In the genomic region with DNA sequence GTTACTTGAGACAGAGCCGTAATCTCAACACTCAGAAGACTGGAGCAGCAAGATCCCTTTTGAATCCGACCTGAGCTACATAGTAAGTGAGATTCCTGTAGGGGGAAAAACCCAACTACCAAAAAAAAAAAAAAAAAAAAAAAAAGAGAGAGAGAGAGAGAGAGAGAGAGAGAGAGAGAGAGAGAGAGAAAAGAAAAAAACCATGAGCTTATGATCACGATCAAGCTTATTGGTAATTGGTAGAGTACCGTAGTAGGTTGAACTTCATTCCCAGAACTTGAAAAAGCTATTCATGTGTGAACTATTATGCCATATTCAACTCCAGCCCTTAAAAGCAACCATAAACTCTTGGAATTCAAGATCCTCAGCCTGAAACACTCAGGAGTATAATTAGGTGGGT, we compare ENCODE assay signal across 8 mouse cellular contexts. TPM values are rescaled to one million over a fixed set of nuclear protein-coding genes. Genes with fewer than 3 reads are reported as not detected.
A peak's percentile ranks its signal among the peaks of the same experiment; 100 is the strongest.
DNase-seq lines count a peak whose midpoint lies in the region; ATAC-seq and TF ChIP-seq lines count a peak whose summit lies in the region.

No protein-coding gene starts in this region.

- peak overlapping the region; percentile 96 for H3K27ac ChIP-seq in heart, adult 2 months
- no peak overlapping the region for H3K27ac ChIP-seq in neural tube, embryonic 11.5 days (ENCODE audit: low read depth, low read length)
- no peak overlapping the region for H3K27ac ChIP-seq in limb, embryonic 11.5 days (replicated peaks; ENCODE audit: low read depth, low read length)
- peak overlapping the region; percentile 97 for H3K27ac ChIP-seq in stomach, embryonic 14.5 days (ENCODE audit: low read length)

- no peak for DNase-seq in heart, adult 2 months
- no peak for DNase-seq in heart, adult 9 months (ENCODE audit: low spot score in 2 of 2)
- no peak for DNase-seq in neural tube, embryonic 11.5 days (ENCODE audit: low spot score)
- no peak for DNase-seq in neural tube, embryonic 10.5 days (ENCODE audit: extremely low spot score, low spot score)
- no peak for DNase-seq in limb, embryonic 11.5 days (ENCODE audit: low spot score)
- DNase-seq in gastrocnemius, adult 8-10 months (ENCODE audit: low spot score in 2 of 2) = no peak

- TF ChIP-seq POLR2A in heart, adult 2 months (IDR thresholded peaks at IDR 0.05; ENCODE audit: insufficient read depth, low read depth, low read length) = no peak

- no peaks in the 10 kb centered on the region for H3K9me3 ChIP-seq in neural tube, embryonic 11.5 days (ENCODE audit: control insufficient read depth, low read length)
- no peaks in the 10 kb centered on the region; the same call in 1 of the 2 replicates for H3K9me3 ChIP-seq in limb, embryonic 11.5 days (ENCODE audit: control insufficient read depth, low read length)
- no peaks in the 10 kb centered on the region for H3K9me3 ChIP-seq in stomach, embryonic 14.5 days (ENCODE audit: control insufficient read depth, low read depth, low read length)

- 30% methylated on average over 4 of the region's 4 CpGs for WGBS in heart, adult 2 months
- WGBS in neural tube, embryonic 11.5 days = 59% methylated on average over 4 of the region's 4 CpGs
- WGBS in limb, embryonic 11.5 days = 66% methylated on average over 4 of the region's 4 CpGs
- 55% methylated on average over 4 of the region's 4 CpGs for WGBS in stomach, embryonic 14.5 days

- H3K4me1 ChIP-seq in heart, adult 2 months (ENCODE audit: control insufficient read depth, insufficient read depth, low read length) = peaks cover 34% of the 10 kb centered on the region
- H3K4me1 ChIP-seq in neural tube, embryonic 11.5 days (ENCODE audit: control insufficient read depth, insufficient read depth, low read length) = peaks cover 12% of the 10 kb centered on the region; the same call in 1 of the 2 replicates
- H3K4me1 ChIP-seq in limb, embryonic 11.5 days (ENCODE audit: control insufficient read depth, insufficient read depth, low read length) = peaks cover 42% of the 10 kb centered on the region
- peaks cover 52% of the 10 kb centered on the region for H3K4me1 ChIP-seq in stomach, embryonic 14.5 days (ENCODE audit: control insufficient read depth, insufficient read depth, low read length)

- no peak for TF ChIP-seq CTCF in heart, adult 2 months (IDR thresholded peaks at IDR 0.05)

- peak overlapping the region; percentile 91 for H3K4me3 ChIP-seq in heart, adult 2 months
- no peak overlapping the region for H3K4me3 ChIP-seq in neural tube, embryonic 11.5 days (ENCODE audit: low read depth, low read length)
- H3K4me3 ChIP-seq in limb, embryonic 11.5 days (ENCODE audit: low read depth, low read length) = peak overlapping the region; percentile 49; the same call in 1 of the 2 replicates
- peak overlapping the region; percentile 80 for H3K4me3 ChIP-seq in stomach, embryonic 14.5 days (ENCODE audit: low read depth, low read length)

- peaks cover 5% of the 10 kb centered on the region; the same call in 1 of the 2 replicates for H3K79me2 ChIP-seq in heart, adult 2 months (replicated peaks; ENCODE audit: control insufficient read depth, insufficient read depth, low read length)

- H3K9ac ChIP-seq in heart, adult 2 months (ENCODE audit: low read depth, low read length) = peak overlapping the region; percentile 88
- no peak overlapping the region for H3K9ac ChIP-seq in neural tube, embryonic 11.5 days (ENCODE audit: low read length)
- no peak overlapping the region for H3K9ac ChIP-seq in limb, embryonic 11.5 days (ENCODE audit: low read length)
- peak overlapping the region; percentile 88 for H3K9ac ChIP-seq in stomach, embryonic 14.5 days (replicated peaks; ENCODE audit: low read depth, low read length)

- intact Hi-C loops in heart, adult 2 months (cut with DNase I) = no loop called here

- no peak for ATAC-seq in neural tube, embryonic 11.5 days (ENCODE audit: insufficient read depth, low FRiP score, low TSS enrichment)
- ATAC-seq in limb, embryonic 11.5 days (ENCODE audit: insufficient number of reproducible peaks, low FRiP score, low TSS enrichment, low read depth) = no peak
- ATAC-seq in stomach, embryonic 14.5 days (ENCODE audit: insufficient number of reproducible peaks, insufficient read depth, low FRiP score, low read depth) = no peak
- ATAC-seq in erythroid progenitor cell, adult 5-6 weeks (replicated peaks; ENCODE audit: low FRiP score, poor library complexity, severe bottlenecking) = no peak

- peaks cover 14% of the 10 kb centered on the region for H3K36me3 ChIP-seq in heart, adult 2 months (ENCODE audit: control insufficient read depth, insufficient read depth, low read length)
- no peaks in the 10 kb centered on the region for H3K36me3 ChIP-seq in neural tube, embryonic 11.5 days (ENCODE audit: control insufficient read depth, insufficient read depth, low read length)
- no peaks in the 10 kb centered on the region for H3K36me3 ChIP-seq in limb, embryonic 11.5 days (ENCODE audit: control insufficient read depth, insufficient read depth, low read length)
- H3K36me3 ChIP-seq in stomach, embryonic 14.5 days (ENCODE audit: control insufficient read depth, insufficient read depth, low read length) = no peaks in the 10 kb centered on the region

- peak overlapping the region; percentile 52; the same call in 1 of the 2 replicates for H3K4me2 ChIP-seq in neural tube, embryonic 11.5 days (ENCODE audit: low read depth)
- peak overlapping the region; percentile 92 for H3K4me2 ChIP-seq in limb, embryonic 11.5 days (ENCODE audit: low read depth, severe bottlenecking)
- H3K4me2 ChIP-seq in stomach, embryonic 14.5 days (replicated peaks; ENCODE audit: low read depth, low read length) = peak overlapping the region; percentile 67

- no peaks in the 10 kb centered on the region for H3K27me3 ChIP-seq in heart, adult 2 months (ENCODE audit: control insufficient read depth, insufficient read depth, low read length)
- peaks cover 11% of the 10 kb centered on the region for H3K27me3 ChIP-seq in neural tube, embryonic 11.5 days (ENCODE audit: control insufficient read depth, insufficient read depth, low read length)
- H3K27me3 ChIP-seq in limb, embryonic 11.5 days (ENCODE audit: control insufficient read depth, insufficient read depth, low read length) = peaks cover 4% of the 10 kb centered on the region; the same call in 1 of the 2 replicates
- H3K27me3 ChIP-seq in stomach, embryonic 14.5 days (ENCODE audit: control insufficient read depth, insufficient read depth, low read length) = no peaks in the 10 kb centered on the region

- no peak for TF ChIP-seq EP300 in heart, adult 2 months (IDR thresholded peaks at IDR 0.05; ENCODE audit: insufficient read depth, low read depth, low read length)

RNA-seq across cellular contexts. Expression of a gene that starts 1.3 kb away (rescaled TPM):
- total RNA-seq in heart, adult 2 months (2021) = 10 to 100 TPM; 59.7 to 72.5 TPM
- polyA plus RNA-seq in heart, adult 2 months (2012; rRNA removed) = 97.4 and 123 TPM in 2 replicates
- polyA plus RNA-seq in neural tube, embryonic 11.5 days (2014; fragmentation: Nextera tagmentation; extraction: Ambion mirVana) = 167 and 179 TPM in 2 replicates
- polyA plus RNA-seq in limb, embryonic 11.5 days (2014; fragmentation: Nextera tagmentation; extraction: Ambion mirVana) = 146 and 153 TPM in 2 replicates
- polyA plus RNA-seq in stomach, embryonic 14.5 days (2014; fragmentation: Nextera tagmentation; extraction: Ambion mirVana) = 902 and 935 TPM in 2 replicates
- total RNA-seq in erythroid progenitor cell, adult 5-6 weeks (2015; ENCODE audit: low replicate concordance) = 40.7 and 70.3 TPM in 2 replicates
- total RNA-seq in erythroid progenitor cell, adult 5-6 weeks (2017; ENCODE audit: low replicate concordance) = 17.9 and 34.8 TPM in 2 replicates
- total RNA-seq in gastrocnemius, adult 8-10 months (2022) = 10 to 100 TPM; 17.3 to 34.2 (median 28.0) TPM

RNA-seq across cellular contexts. Expression of a gene that starts 57.0 kb away (rescaled TPM):
- total RNA-seq in heart, adult 2 months (2021) = 1 to 10 TPM; 4.9 to 9.1 TPM
- polyA plus RNA-seq in heart, adult 2 months (2012; rRNA removed) = 1.9 and 3.9 TPM in 2 replicates
- 18.5 and 19.8 TPM in 2 replicates for polyA plus RNA-seq in neural tube, embryonic 11.5 days (2014; fragmentation: Nextera tagmentation; extraction: Ambion mirVana)
- polyA plus RNA-seq in limb, embryonic 11.5 days (2014; fragmentation: Nextera tagmentation; extraction: Ambion mirVana) = 26.3 and 29.4 TPM in 2 replicates
- 20.3 and 24.0 TPM in 2 replicates for polyA plus RNA-seq in stomach, embryonic 14.5 days (2014; fragmentation: Nextera tagmentation; extraction: Ambion mirVana)
- 4.2 and 15.5 TPM in 2 replicates for total RNA-seq in erythroid progenitor cell, adult 5-6 weeks (2015; ENCODE audit: low replicate concordance)
- 1.9 and 3.1 TPM in 2 replicates for total RNA-seq in erythroid progenitor cell, adult 5-6 weeks (2017; ENCODE audit: low replicate concordance)
- 1 to 10 TPM; 3.7 to 5.1 (median 3.9) TPM for total RNA-seq in gastrocnemius, adult 8-10 months (2022)

Comparison
In these comparisons a context has a peak if more than half of its experiments do, and no peak if none do; other contexts are left out.
1. H3K27ac ChIP-seq: peak in heart, adult 2 months (single experiment) and stomach, embryonic 14.5 days (single experiment); none in neural tube, embryonic 11.5 days (single experiment) and limb, embryonic 11.5 days (single experiment).
2. H3K9ac ChIP-seq: peak in heart, adult 2 months (single experiment) and stomach, embryonic 14.5 days (single experiment); none in neural tube, embryonic 11.5 days (single experiment) and limb, embryonic 11.5 days (single experiment).
3. Peak in every context shown above with its lines, with median percentiles within 50 percentile points of each other: H3K4me2 ChIP-seq.